Mouse (Mus musculus) monocyte, adult 2 months (primary cell): ENCODE results near the gene Calm1.

ENCODE experiments used
- DNase-seq, 2 experiments: peaks; one replicate each; pipeline ENCODE4 v3.0.0; 2022; ENCODE audit warnings: low spot score in 2 of 2, low read depth in 1 of 2

The Calm1 gene

DNA sequence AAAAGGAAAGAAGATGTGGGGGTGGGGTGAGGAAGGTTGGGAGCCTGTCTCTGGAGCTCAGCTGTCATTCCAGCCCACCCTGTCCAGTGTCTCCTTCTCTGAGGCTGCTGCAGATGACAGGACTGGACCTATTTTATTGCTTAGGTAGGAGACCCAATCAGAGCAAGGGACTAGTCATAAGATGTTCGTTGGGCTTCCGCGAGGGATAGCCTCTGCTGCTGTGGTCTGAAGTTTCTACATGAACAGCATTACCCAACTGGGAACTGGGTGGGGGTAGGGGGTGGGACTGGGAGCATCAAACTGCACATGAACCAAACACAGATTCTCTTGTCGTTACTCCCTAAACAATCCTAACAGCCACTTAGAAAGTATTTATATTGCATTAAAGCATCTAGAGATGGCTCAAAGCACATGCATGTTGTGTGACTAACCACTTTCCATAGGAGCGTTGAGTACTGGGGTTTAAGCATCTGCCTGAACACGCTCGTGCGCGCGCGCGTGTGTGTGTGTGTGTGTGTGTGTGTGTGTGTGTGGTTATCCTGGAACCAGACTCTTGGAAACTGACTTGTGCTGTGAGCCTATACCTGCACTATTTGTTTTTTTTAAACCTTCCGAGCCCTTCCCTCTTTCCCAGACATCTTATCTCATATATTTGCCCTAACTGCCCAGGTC, 23.2 kb downstream of the Calm1 start:
- DNase-seq, result no peak

GRCm38 (mm10) chr12:100223531-100223930, 24.3 kb downstream of the Calm1 start:
- no peak for DNase-seq

- DNase-seq, result no peak
Measured at GRCm38 (mm10) chr12:100225196-100225595, 26.0 kb downstream of the Calm1 start.

- no peak for DNase-seq
Measured at GRCm38 (mm10) chr12:100226073-100226472, 26.8 kb downstream of the Calm1 start.

GRCm38 (mm10) chr12:100226621-100227020, 27.4 kb downstream of the Calm1 start:
- no peak for DNase-seq

- no peak for DNase-seq
Measured at GRCm38 (mm10) chr12:100228041-100228725, 28.9 kb downstream of the Calm1 start.

DNA sequence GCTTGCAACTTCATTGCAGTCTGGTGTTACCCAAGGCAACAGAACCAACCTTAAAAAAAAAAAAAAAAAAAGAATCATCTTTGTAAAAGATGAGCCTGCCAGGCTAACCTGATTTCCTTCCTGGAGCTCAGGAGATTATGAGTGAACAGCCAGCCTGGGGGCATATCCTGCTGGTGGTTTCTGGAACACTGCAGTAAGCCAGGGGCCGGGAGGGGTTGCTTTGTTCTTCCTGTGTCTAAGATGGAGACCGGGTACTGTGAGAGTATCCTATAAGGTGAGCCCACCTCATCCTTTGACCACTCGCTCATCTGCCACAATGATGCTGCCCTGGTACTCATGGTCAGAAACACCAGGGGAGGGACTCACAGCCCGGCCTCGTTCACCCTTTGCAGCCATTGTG, 35.0 kb downstream of the Calm1 start:
- no peak for DNase-seq

DNA sequence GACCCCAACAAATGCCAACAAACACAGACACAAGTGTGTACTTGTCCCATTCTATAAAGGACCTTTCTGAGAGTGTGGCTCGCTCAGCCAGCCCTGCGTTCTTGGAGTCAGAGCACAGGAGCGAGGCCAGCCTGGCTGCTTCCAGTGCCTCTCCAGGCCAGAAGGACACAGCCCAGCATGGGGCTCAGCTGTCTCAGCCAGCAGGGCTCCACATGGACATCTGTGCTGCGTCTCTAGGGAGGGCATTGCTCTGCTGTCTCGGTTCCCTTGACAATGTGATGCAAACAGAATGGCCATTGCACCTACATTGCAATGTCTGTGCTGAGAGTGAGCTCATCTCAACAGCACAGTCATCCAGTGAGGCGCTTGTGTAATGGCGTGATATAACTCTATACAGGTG, 35.7 kb downstream of the Calm1 start:
- DNase-seq, result no peak

DNA sequence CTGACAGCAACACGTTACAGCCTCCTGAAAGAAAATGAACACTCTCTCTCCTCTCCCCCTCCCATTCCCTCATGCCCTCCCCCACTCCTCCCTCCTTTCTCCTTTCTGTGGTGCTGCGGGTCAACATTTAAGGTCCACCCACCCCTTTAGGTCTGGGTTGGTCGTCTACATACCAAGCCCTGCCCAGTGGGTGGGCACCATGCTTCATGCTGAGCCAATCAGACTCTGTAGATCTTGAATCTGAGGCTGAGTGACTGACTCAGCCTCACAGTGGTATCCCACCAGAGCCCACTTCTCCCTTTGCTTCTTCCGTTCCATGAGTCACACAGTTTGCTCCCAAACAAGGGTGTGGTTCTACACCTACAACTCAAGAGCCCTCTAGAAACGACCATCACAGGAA, 36.2 kb downstream of the Calm1 start:
- DNase-seq, result no peak

DNA sequence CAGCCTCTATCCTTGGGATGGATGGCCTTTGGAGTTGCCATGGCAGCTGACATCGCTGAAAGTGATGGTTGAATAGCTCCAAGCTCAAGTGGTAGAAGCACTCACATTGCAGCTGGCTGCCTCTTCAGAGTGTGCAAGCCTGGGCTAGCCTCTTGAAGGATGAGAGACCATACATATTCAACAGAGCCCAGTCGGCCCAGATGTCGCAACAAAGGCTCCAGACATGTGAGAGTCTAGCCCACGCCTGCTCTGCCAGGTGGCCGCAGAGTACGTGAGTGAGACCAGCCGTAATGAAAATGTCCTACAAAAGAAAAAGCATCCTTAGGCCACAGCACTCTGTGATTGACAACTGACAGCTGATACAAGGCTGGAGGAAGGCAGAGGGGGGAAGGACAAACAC, 40.2 kb downstream of the Calm1 start:
- DNase-seq, result no peak

GRCm38 (mm10) chr12:100239807-100240206, 40.6 kb downstream of the Calm1 start:
- no peak for DNase-seq

DNA sequence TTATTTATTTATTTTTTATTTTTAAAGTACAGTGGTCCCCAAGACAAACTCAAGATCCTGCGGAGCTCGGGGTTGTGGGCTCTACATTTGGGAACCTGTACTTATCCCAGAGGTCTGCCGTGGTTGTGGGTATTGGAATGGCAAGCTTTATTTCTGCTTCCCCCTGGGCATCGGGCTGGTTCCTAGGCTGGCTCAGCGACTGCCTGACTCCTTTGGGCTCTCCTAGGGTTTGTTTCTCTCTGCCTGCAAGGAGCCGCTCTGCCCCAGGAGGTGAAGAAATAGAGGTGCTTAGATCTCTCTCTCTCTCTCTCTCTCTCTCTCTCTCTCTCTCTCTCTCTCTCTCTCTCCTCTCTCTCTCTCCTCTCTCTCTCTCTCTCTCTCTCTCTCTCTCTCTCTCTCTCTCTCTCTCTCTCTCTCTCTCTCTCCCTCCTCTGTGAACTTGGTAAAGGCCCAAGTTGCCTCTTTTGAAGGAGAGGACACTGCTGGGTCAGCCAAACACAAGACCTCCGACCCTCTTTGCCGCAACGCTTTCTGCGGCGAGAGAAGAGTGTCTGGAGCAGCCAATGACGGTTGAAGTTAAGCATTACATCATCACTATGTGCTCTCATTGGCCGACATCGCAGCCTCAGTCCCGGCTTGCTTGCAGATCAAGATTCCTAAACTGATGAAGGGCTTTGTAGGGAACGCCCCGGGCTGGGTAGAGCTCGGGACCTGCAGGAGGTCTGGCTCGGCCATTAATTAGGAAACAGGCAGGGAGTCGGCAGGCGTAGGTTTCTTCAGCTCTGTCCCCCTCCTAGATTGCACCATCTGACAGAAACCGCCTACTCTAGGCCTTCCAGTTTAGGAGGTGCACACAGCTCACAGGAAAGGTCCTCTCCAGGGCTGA, 42.9 kb downstream of the Calm1 start:
- DNase-seq, result no peak

DNA sequence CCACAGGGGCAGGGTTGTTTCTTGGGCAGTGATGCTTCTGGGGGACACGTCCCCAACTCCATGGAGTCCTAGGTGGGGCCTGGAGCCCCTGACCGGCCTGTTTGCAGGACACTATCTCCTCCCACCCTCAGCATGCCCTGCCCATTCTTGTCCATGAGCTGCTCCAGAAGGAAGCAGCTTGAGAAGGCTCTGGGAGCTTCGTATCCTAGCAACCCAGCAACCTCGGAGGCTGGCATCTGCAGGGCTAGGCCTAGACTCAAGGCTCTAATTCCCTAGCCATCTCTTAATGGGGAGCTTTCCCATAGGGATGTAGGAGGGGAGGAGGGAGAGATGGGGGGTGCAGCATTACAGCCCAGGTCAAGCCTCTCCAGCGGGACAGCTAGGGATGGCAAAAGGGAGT, 45.3 kb downstream of the Calm1 start:
- DNase-seq, result no peak

- no peak for DNase-seq
Measured at GRCm38 (mm10) chr12:100249170-100249569, 49.9 kb downstream of the Calm1 start.

DNA sequence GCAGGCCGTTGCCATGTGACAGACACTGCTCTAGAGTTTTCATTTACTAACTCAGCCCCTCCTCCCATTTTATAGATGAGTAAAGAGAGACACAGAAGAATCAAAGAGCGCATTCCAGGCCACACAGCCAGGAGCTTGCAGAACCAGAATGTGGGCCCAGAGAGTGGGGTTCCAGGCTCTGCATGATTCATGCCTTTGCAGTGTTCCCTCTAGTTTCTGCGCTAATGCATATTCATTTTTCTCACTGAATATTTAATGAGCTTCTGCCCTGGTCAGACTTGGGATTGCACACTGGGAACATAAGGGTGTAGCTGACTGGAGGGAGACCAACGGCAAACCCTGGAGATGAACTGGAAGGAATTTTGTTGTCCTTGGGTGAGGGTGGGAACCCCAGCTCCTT, 55.2 kb downstream of the Calm1 start:
- DNase-seq, result no peak

- no peak for DNase-seq
Measured at GRCm38 (mm10) chr12:100255441-100255949, 56.3 kb downstream of the Calm1 start.

GRCm38 (mm10) chr12:100257779-100258178, 58.5 kb downstream of the Calm1 start:
- no peak for DNase-seq
